Mouse (Mus musculus) megakaryocyte progenitor cell, adult 5-6 weeks (primary cell): ENCODE measurements around the gene Wdr90. TPM values are rescaled to one million over a fixed set of nuclear protein-coding genes. Genes with fewer than 3 reads are reported as not detected.
A peak's percentile ranks its signal among the peaks of the same experiment; 100 is the strongest.
"Not testable (repeated sequence)": the region's sequence is repeated elsewhere in the genome, so short reads cannot be mapped to it uniquely, and the experiment has no call there.

Source experiments
- ATAC-seq: replicated peaks from 2 replicates; pipeline ENCODE4 v1.8.0; 2016; ENCODE audit warnings: mild to moderate bottlenecking, moderate TSS enrichment, inconsistent platforms; ENCODE audit not compliant: poor library complexity
- total RNA-seq, 2 experiments: library from RNA; stranded (forward) in 1 of 2; stranded (reverse) in 1 of 2; fragments of 157-497, 149-512 nt in 1 of 2; fragments of 200-1000 nt in 1 of 2; gene quantifications; 2 replicates each; pipeline versions ENCODE4 v1.2.3 to v1.2.4; 2015 to 2017

The Wdr90 gene
- total RNA-seq, 2 experiments from 2014 or later: 17.6 to 37.9 TPM

GRCm38 (mm10) chr17:25877741-25878610 lies 16.7 kb upstream of the Wdr90 start:
- ATAC-seq: no peak

DNA sequence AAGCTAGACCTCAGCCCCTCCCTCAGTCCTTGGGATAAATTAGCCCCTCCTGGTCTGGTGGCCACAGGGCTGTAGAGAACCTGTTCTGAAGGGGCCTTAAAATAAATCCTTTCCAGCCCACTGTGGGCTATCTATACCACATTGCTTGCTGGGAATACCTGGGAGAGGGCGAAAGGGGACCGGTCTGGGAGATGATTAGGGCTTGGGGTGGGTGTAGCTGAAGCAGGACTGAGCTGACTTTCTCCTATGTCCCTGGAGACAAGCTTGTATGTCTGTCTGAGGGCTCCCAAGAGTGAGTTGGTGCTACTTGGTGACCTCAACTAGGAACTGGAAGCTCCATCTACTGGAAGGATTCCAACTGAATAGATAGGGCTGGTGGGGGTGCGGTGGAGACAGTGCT lies 15.7 kb upstream of the Wdr90 start:
- ATAC-seq: no peak

DNA sequence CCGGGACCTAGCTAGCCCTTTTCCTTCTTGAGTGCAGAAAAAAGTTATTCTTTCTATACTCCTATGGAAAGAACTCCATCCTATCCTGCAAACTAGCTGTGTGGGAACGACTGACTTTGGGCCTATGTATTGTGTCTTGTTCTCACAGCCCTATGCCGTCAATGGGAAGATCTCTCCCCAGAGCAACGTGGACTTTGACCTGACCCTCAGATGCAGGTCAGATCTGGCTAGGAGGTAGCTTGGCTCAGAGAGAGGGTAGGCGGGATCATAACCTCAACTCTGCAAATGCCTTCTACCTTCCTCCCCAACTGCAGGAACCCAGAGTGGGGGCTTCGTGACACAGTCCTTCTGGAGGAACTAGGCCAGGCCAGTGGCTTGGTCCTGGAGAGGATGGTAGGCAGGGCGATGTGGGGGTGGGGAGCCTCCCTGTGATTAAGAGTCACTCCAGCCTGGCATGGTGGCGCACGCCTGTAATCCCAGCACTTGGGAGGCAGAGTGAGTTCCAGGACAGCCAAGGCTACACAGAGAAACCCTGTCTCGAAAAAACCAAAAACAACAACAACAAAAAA lies 15.1 kb upstream of the Wdr90 start:
- no peak for ATAC-seq

GRCm38 (mm10) chr17:25875171-25876136 lies 14.2 kb upstream of the Wdr90 start:
- peak; percentile 75 for ATAC-seq

- ATAC-seq: peak; percentile 72
Measured at GRCm38 (mm10) chr17:25874721-25875170, 13.4 kb upstream of the Wdr90 start, which contains the start of gene Mettl26. Gene Mettl26, plus strand, starts transcription at chr17:25875074.

- no peak for ATAC-seq
Measured at GRCm38 (mm10) chr17:25874148-25874720, 12.9 kb upstream of the Wdr90 start.

DNA sequence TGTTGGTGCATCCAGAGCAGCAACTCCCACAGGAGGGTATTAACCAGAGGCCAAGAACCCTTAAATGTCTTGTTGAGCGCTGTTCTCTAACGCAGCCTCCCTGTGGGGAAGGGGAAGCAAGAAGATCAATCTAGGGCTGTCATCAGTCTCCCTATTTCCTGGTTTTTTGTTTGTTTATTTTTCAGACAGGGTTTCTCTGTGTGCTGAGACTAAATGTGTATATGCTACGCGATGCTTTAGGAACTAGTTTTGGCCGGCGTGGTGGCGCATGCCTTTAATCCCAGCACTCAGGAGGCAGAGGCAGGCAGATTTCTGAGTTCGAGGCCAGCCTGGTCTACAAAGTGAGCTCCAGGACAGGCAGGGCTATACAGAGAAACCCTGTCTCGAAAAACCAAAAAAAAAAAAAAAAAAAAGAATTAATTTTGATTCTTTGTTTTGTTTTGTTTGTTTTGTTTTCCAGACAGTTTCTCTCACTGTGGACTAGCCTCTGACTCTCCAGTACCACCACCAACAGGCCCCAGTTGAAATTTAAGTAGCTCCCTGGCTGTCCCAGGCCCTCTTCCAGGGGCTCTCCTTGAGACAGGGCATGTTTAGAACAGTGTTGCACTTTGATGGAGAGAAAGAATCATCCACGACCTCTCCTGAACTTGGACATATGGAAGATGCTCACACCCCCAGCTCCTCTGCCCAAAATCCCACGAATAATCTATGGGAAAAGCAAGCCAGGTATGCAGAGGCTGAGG lies 12.3 kb upstream of the Wdr90 start:
- ATAC-seq: no peak

GRCm38 (mm10) chr17:25872676-25873075 lies 11.4 kb upstream of the Wdr90 start:
- ATAC-seq: no peak

DNA sequence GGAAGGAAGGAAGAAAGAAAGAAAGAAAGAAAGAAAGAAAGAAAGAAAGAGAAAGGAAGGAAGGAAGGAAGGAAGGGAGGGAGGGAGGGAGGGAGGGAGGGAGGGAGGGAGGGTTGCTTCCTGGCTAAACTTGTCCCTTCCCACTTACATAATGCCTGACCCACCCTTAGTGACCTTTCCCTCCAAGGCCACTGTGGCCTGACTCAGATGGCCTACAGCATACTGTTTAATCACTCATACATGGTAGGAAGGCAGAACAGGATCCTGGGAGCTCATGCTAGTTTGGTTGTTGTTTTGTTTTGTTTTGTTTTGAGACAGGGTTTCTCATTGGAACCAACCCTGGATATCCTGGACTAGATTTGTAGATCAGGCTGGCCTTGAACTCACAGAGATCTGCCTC lies 10.3 kb upstream of the Wdr90 start:
- not testable (repeated sequence) for ATAC-seq

- ATAC-seq: no peak
Measured at GRCm38 (mm10) chr17:25869954-25870353, 8.7 kb upstream of the Wdr90 start.

DNA sequence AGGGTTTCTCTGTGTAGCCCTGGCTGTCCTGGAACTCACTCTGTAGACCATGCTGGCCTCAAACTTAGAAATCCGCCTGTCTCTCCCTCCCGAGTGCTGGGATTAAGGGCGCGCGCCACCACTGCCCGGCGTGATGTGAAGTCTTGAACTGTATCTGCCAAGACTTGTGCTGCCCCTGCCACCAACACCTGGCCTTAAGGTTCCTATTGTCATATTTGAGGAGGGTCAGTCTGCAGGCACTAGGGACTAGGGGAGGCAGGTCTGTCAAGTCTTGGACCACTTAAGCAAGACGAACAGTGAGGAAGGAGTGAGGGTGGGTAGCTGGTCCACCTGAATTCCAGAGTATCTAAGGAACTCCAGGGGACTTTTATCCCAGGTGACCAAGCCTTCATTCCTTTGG lies 8.2 kb upstream of the Wdr90 start:
- no peak for ATAC-seq

DNA sequence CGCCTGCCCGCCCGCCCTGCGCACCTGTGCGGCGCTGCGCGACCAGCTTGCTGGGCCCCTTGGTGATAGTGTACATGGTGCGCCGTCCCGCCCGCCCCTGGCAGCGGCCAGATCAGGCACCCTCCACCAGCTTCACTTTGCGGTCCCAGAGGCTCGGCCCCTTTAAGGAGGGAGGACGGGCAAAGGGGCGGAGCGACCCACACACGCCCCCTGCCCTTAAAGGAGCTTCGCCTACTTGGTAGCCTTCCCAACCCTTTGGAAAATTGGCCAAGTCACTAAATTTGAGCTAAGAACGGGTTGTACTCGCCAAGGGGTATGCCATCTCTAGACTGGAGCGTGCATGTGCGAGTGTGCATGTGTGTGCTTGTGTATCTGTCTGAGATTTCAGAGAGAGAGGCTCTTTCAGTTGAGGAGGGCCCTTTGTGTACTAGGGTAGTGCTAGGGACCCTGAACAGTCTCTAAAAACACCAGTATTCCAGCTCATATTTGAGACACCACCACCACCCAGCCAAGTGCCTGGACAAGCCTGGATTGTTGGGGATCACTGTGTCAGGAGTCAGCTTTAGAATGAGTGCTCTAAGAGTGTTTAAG lies 7.4 kb upstream of the Wdr90 start, which contains the start of gene Mcrip2:
TSS of gene Mcrip2 (minus strand) at position 164 of the 591 bp plus-strand sequence.
- peak; percentile 85 for ATAC-seq

DNA sequence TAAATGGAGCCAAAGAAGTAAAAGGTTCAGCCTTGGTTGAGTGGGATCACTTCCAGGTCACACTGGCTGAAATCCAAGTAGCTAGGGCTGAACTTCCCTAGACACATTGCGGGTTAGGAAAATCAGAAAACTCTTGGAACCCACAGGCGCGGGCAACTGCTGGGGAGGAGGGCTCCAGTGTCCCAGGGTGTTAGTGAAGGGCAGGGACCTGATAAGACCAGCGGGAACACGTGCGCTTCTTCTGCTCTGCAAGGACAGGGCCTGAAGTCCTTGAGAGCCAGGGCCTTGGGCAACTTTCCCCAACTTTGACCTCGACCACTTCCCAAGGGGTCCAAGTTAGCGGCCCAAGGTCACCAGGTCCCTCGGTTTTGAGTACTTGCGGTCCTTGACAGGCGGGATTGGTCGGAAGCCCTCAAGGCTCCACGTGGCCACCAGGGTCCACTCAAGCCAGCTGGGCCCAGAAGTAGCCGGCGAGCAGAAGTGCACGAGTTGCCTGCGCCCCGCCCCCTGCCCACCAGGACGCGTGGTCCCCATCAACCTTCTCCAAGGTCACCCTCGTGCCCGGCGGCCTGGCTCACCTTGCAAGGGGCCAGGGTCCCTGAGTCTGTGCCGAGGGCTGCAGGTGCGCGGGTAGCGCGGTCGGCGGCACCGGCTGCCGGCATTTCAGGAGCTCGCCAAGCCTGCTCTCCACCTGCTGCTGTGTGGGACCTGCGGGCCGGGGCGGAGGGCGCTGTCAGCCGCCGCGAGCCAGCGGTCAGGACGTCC lies 6.7 kb upstream of the Wdr90 start:
- ATAC-seq: peak; percentile 46

DNA sequence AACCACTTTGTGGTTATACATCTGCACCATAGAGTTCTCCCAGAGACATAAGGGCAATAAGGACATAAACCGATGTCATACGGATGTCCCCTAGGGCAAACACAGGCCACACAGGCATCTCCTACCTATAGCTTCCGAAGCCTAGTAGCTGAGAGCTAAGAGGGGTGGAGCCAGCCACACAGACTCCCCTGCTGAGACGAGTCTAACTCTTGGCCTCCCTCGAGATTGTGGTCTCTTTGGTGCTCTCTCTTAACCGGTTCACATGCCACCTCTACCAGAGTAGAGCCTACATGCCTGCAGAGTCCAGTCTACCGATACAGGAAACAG lies 6.2 kb upstream of the Wdr90 start:
- ATAC-seq: peak; percentile 66

DNA sequence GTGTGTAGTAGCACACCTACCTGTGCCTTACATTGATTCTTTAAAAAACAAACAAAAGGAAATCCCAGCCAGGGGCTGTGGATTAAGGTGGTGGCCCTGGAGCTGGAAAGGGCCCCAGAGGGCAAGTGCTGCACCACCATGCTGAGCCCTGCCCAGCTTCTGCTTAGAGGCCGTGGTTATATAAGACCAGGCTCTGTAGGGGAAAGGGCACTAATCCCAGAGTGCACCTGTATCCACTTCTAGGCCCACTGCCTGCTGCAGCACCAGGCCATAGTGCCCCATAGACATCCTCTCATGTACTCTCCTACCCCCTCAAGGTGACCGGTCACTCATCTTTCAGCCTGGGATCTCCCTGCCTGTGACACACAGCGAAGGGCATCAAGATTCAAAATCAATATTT lies 4.9 kb upstream of the Wdr90 start:
- no peak for ATAC-seq

- no peak for ATAC-seq
Measured at GRCm38 (mm10) chr17:25865288-25865687, 4.0 kb upstream of the Wdr90 start.

DNA sequence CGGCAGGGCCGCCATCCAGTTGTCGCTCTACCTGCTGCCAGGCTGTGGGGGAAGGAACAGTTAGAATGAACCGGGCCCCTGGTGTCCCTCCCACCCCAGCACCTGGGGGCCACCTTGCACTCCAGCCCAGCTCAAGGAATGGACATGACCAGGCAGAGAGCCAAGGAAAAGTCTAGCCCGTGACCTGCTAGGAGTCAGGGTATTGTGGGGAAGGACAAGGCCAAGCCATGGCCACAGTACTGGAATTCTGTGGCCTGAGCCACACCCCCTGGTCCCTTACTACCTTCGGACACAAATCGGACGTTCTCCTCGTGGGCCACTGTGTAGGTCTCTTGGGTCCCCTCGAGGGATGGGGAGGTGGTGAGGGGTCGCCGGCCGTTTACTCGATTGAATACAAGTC lies 3.0 kb upstream of the Wdr90 start:
- ATAC-seq: no peak

DNA sequence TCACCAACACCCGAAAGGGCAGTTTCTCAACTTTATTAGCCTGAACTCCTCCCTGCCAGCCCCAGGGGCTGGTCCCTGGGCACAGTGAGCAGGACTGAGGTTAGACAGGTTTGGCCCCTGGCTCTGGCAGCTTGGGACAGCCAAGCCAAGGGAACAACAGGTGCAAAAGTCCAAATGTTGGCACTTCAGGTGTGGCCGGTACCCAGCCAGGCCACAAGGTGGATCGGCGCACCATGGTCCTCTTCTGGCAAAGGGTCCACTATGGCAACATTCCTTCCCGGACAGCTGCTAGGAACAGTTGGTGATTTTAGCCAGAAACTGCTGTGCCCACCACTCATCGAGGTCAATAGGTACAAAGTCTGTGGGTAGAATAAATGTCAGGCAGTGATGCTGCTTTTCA lies 2.4 kb upstream of the Wdr90 start:
- no peak for ATAC-seq
